Mouse (Mus musculus) CH12.LX (cell line): ENCODE data around the gene Gsta4. TPM values are rescaled to one million over a fixed set of nuclear protein-coding genes. Genes with fewer than 3 reads are reported as not detected.

ENCODE experiments used
- DNase-seq: peaks from one replicate; pipeline ENCODE4 v3.0.0-alpha.2; 2013; ENCODE audit errors: extremely low read depth
- H3K27ac ChIP-seq: 2 replicates; pipeline ENCODE4 v1.5.1; 2012; ENCODE audit warnings: low read depth, mild to moderate bottlenecking, control low read depth, moderate library complexity; ENCODE audit not compliant: insufficient read depth
- H3K27me3 ChIP-seq: replicated peaks from 2 replicates; pipeline ENCODE3; 2012; ENCODE audit warnings: inconsistent platforms
- H3K36me3 ChIP-seq, 2 experiments: replicated peaks in 1 of 2; 2 replicates each; pipeline versions ENCODE3 to v1.6.1; 2012; ENCODE audit warnings: inconsistent platforms in 1 of 2, low read length in 1 of 2, mild to moderate bottlenecking in 1 of 2, mixed read lengths in 1 of 2, moderate library complexity in 1 of 2; ENCODE audit not compliant: control insufficient read depth in 1 of 2, insufficient read depth in 1 of 2
- H3K4me1 ChIP-seq, 2 experiments: 2 replicates each; pipeline ENCODE4 v1.6.1; 2012; ENCODE audit warnings: inconsistent platforms in 1 of 2, moderate library complexity in 1 of 2; ENCODE audit not compliant: insufficient read depth in 2 of 2, control insufficient read depth in 1 of 2
- H3K4me2 ChIP-seq: 2 replicates; pipeline ENCODE4 v1.6.1; 2012; ENCODE audit warnings: low read depth, mild to moderate bottlenecking, control low read depth; ENCODE audit not compliant: poor library complexity, insufficient read depth, severe bottlenecking
- H3K4me3 ChIP-seq, 3 experiments: fragments of 150-350 bp in 1 of 3; sonication (generic) in 1 of 3; replicated peaks in 1 of 3; 2 replicates each; pipeline versions ENCODE3 to v1.5.1; 2011 to 2012; ENCODE audit warnings: low read depth in 2 of 3, low read length in 2 of 3, mild to moderate bottlenecking in 2 of 3, moderate library complexity in 2 of 3, control low read depth in 1 of 3, improper control_type of control experiment in 1 of 3, inconsistent platforms in 1 of 3, mixed read lengths in 1 of 3; ENCODE audit not compliant: poor library complexity in 1 of 3
- H3K79me2 ChIP-seq: replicated peaks from 2 replicates; pipeline ENCODE4 v1.6.1; 2012; ENCODE audit warnings: mild to moderate bottlenecking, moderate library complexity; ENCODE audit not compliant: control insufficient read depth, poor library complexity, insufficient read depth, severe bottlenecking; ENCODE audit errors: extremely low read depth
- H3K9ac ChIP-seq: 2 replicates; pipeline ENCODE4 v1.6.1; 2012; ENCODE audit warnings: low read depth, mild to moderate bottlenecking, control low read depth, moderate library complexity; ENCODE audit not compliant: insufficient read depth
- H3K9me3 ChIP-seq: replicated peaks from 2 replicates; pipeline ENCODE3; 2012; ENCODE audit warnings: low read length, inconsistent platforms, mixed read lengths
- CTCF ChIP-seq, 2 experiments: IDR thresholded peaks in 1 of 2; conservative IDR thresholded peaks in 1 of 2; 2 replicates each; pipeline ENCODE4 v1.5.1; 2011 to 2012; ENCODE audit warnings: low read depth in 2 of 2, low read length in 2 of 2, improper control_type of control experiment in 1 of 2, inconsistent platforms in 1 of 2, mild to moderate bottlenecking in 1 of 2, moderate library complexity in 1 of 2
- HCFC1 ChIP-seq: IDR thresholded peaks from 2 replicates; pipeline ENCODE4 v1.6.1; 2012; ENCODE audit warnings: low read depth, mild to moderate bottlenecking, inconsistent platforms, low read length, improper control_type of control experiment
- KAT2A ChIP-seq: IDR thresholded peaks from 2 replicates; pipeline ENCODE4 v1.6.1; 2012; ENCODE audit warnings: low read length, improper control_type of control experiment, inconsistent platforms; ENCODE audit not compliant: insufficient replicate concordance
- MAFK ChIP-seq: IDR thresholded peaks from 2 replicates; pipeline ENCODE4 v1.6.1; 2011; ENCODE audit warnings: low read length, improper control_type of control experiment; ENCODE audit not compliant: insufficient replicate concordance
- MEF2A ChIP-seq: IDR thresholded peaks from 2 replicates; pipeline ENCODE4 v1.6.1; 2014; ENCODE audit warnings: low read depth, mild to moderate bottlenecking, inconsistent platforms, low read length, improper control_type of control experiment, borderline replicate concordance
- MYC ChIP-seq: IDR thresholded peaks from 2 replicates; pipeline ENCODE4 v1.6.1; 2011; ENCODE audit warnings: low read depth, mild to moderate bottlenecking, improper control_type of control experiment, low read length
- POLR2A ChIP-seq: IDR thresholded peaks from 2 replicates; pipeline ENCODE4 v1.6.1; 2011; ENCODE audit warnings: low read depth, mild to moderate bottlenecking, improper control_type of control experiment, low read length
- RAD21 ChIP-seq: IDR thresholded peaks from 2 replicates; pipeline ENCODE4 v1.6.1; 2011; ENCODE audit warnings: low read depth, mild to moderate bottlenecking, low read length, improper control_type of control experiment, moderate library complexity
- SMC3 ChIP-seq: IDR thresholded peaks from 2 replicates; pipeline ENCODE4 v1.6.1; 2011; ENCODE audit warnings: low read depth, low read length, improper control_type of control experiment
- TBP ChIP-seq: conservative IDR thresholded peaks from 2 replicates; pipeline ENCODE4 v1.6.1; 2011; ENCODE audit warnings: low read depth, low read length, improper control_type of control experiment
- TCF12 ChIP-seq: IDR thresholded peaks from 2 replicates; pipeline ENCODE4 v1.6.1; 2014; ENCODE audit warnings: low read depth, mild to moderate bottlenecking, inconsistent platforms, low read length, improper control_type of control experiment
- USF2 ChIP-seq: conservative IDR thresholded peaks from 2 replicates; pipeline ENCODE4 v1.6.1; 2011; ENCODE audit warnings: low read depth, low read length, improper control_type of control experiment
- ZC3H11A ChIP-seq: IDR thresholded peaks from 2 replicates; pipeline ENCODE4 v1.6.1; 2012; ENCODE audit warnings: low read depth, mild to moderate bottlenecking, inconsistent platforms, low read length, improper control_type of control experiment
- ZKSCAN1 ChIP-seq: IDR thresholded peaks from 2 replicates; pipeline ENCODE4 v1.6.1; 2012; ENCODE audit warnings: low read depth, inconsistent platforms, low read length, improper control_type of control experiment, borderline replicate concordance
- ZMIZ1 ChIP-seq: IDR thresholded peaks from 2 replicates; pipeline ENCODE4 v1.6.1; 2012; ENCODE audit warnings: low read depth, mild to moderate bottlenecking, inconsistent platforms, low read length, improper control_type of control experiment
- dilution Hi-C: fragments of 300-500 bp; cut with MboI; formaldehyde crosslinking; loops from 2 replicates; pipeline ENCODE4 v1.14.3; 2020; ENCODE audit warnings: low sequenced_read_pairs; ENCODE audit not compliant: extremely low pct_unique_long_range_greater_than_20kb, extremely low pct_ligation_motif_present
- in situ Hi-C: fragments of 300-500 bp; cut with MboI; formaldehyde crosslinking; loops from 3 replicates; pipeline ENCODE4 v1.14.3; 2019; ENCODE audit warnings: low sequenced_read_pairs, low pct_ligation_motif_present, low pct_unique_long_range_greater_than_20kb, mixed read lengths
- polyA plus RNA-seq: library from polyadenylated mRNA; unstranded; fragments of >175 nt; gene quantifications from 2 replicates; pipeline ENCODE4 v1.2.1, GENCODE M21; 2012; ENCODE audit warnings: low read depth; ENCODE audit not compliant: insufficient read length
- total RNA-seq, 2 experiments: library from RNA; depleted of rRNA; stranded (reverse); fragments of 300-350 nt in 1 of 2; fragments of >200 nt in 1 of 2; gene quantifications; 2 replicates each; pipeline ENCODE4 v1.2.3; 2012 to 2014

Gene Gsta4
- total and polyA plus RNA-seq, 3 experiments = 0.47 to 0.85 TPM; not detected in 1

DNA sequence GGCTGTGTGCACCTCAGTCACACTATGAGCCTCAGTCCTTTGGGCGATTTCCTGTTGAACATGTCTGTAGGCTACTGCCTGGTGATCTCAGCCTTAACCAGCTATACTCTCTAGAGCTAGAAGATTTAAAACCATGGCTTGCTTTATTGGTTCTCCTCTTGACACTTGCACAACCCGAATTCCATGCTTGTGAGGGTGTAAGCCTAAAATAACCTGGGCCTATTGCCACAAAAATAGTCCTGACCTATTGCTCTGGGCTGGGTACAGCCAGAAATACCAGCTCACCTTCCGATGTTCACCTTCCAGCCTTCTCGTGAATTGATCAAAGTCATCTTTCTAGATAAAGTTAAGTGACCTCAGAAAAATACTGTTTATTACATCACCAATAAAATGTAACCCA is 43.1 kb upstream of the Gsta4 start:
- H3K4me2 ChIP-seq = no peak overlapping the region
- H3K79me2 ChIP-seq = no peaks in the 10 kb centered on the region
- in situ Hi-C loops = no loop called here
- dilution Hi-C loops = no loop called here
- no peak overlapping the region for H3K9ac ChIP-seq
- H3K4me3 ChIP-seq = no peak overlapping the region
- no peak overlapping the region for H3K27ac ChIP-seq
- no peak for TF ChIP-seq MAFK
- no peak for TF ChIP-seq HCFC1
- no peak for TF ChIP-seq CTCF (conservative IDR thresholded peaks at IDR 0.05 in 1 of 2, IDR thresholded peaks at IDR 0.05 in 1 of 2; ENCODE audit: low read depth in 2 of 2, low read length in 2 of 2)
- no peak for TF ChIP-seq RAD21
- no peak for TF ChIP-seq ZC3H11A
- TF ChIP-seq USF2 = no peak
- no peak for TF ChIP-seq MYC
- peaks cover 22 to 35% of the 10 kb centered on the region in 2 experiments for H3K36me3 ChIP-seq
- H3K27me3 ChIP-seq = no peaks in the 10 kb centered on the region
- H3K4me1 ChIP-seq = peaks cover 0 to 21% of the 10 kb centered on the region in 2 experiments; a peak in 2 of 4 replicates
- peaks cover 5% of the 10 kb centered on the region for H3K9me3 ChIP-seq
- no peak for DNase-seq

DNA sequence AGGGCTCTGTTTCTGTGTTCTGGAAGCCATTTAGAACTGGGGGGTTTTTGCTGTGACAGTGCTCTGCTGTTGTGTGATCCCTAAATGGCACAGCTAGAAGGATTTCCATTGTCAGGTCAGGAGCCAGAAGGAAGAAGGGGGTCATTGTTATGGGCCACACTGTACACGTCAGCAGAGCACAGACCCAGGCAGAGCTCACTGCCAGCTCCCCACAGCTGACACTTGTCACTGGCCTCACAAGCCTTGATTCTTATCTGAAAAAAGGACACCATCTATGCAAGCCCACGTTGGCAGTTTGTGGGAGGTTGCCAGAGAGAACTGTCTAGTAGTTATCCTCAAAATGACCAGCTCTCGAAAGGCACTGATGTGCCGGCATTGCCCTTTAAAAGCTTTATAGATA is 36.5 kb upstream of the Gsta4 start:
- no peaks in the 10 kb centered on the region for H3K79me2 ChIP-seq
- no peak overlapping the region for H3K27ac ChIP-seq
- no peaks in the 10 kb centered on the region for H3K27me3 ChIP-seq
- H3K4me1 ChIP-seq = peaks cover 20 to 37% of the 10 kb centered on the region in 2 experiments
- dilution Hi-C loops (no loop called here), in situ Hi-C loops (no loop called here)
- no peak overlapping the region for H3K4me3 ChIP-seq
- TF ChIP-seq POLR2A (no peak), TCF12 (no peak), ZMIZ1 (no peak)
- H3K9ac ChIP-seq = no peak overlapping the region
- no peak overlapping the region for H3K4me2 ChIP-seq
- H3K36me3 ChIP-seq = peaks cover 17 to 30% of the 10 kb centered on the region in 2 experiments
- H3K9me3 ChIP-seq = peaks cover 5% of the 10 kb centered on the region
- no peak for DNase-seq

DNA sequence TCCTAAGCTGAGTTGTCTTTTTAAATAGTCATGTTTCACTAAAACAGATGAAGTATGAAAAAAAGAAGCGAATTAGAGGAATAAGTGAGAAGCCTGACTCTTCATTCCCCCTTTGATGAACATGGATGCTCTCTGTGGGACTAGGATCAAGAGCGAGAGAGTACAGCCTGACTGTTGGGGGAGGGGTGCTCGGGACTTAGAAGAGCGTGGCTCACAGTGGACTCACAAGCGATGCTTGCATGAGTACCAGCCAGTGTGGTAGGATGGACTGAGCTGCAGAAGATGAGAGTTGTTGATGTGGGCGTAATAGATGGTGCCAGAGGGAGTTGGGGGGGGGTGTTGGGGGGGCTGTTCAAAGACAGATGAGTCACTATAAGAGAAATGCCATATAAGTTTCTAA is 35.9 kb upstream of the Gsta4 start:
- DNase-seq = no peak
- no peak overlapping the region for H3K4me3 ChIP-seq
- H3K27ac ChIP-seq = no peak overlapping the region
- H3K4me1 ChIP-seq = peaks cover 20 to 37% of the 10 kb centered on the region in 2 experiments
- H3K4me2 ChIP-seq = no peak overlapping the region
- H3K27me3 ChIP-seq = no peaks in the 10 kb centered on the region
- dilution Hi-C loops = no loop called here
- H3K9me3 ChIP-seq = peaks cover 5% of the 10 kb centered on the region
- no peak overlapping the region for H3K9ac ChIP-seq
- H3K79me2 ChIP-seq = no peaks in the 10 kb centered on the region
- peaks cover 15 to 29% of the 10 kb centered on the region in 2 experiments for H3K36me3 ChIP-seq
- in situ Hi-C loops = no loop called here
- TF ChIP-seq ZKSCAN1 (no peak), MEF2A (no peak), SMC3 (no peak), KAT2A (no peak), TBP (no peak)
